Mouse (Mus musculus): Measurements from ENCODE around the gene Tbx10.
"Not testable (repeated sequence)": the region's sequence is repeated elsewhere in the genome, so short reads cannot be mapped to it uniquely, and the experiment has no call there.

Tbx10 gene

DNA sequence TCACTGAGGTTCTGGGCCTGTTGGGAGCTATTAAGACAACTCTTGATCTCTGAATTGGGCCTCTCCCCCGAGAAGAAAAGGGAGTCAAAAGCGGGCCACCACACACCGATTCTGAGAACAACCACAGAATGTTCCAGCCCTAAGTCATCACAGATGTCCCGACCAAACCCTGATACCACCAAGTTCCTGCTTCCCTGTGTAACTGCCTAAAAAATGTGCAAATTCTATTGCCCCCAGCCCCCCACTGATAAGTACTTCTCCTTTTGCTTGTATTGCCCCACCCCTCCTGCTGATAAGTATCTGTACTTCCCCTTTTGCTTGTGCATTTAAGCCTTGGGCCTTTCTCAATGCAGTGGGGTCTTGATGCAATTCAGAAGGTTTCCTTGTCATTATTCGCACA, 51.6 kb downstream of the Tbx10 start:
- DNase-seq (ENCODE audit: low spot score) = not testable (repeated sequence)

- peak; percentile 93 for DNase-seq (ENCODE audit: low spot score)
These were observed 53.7 kb downstream of the Tbx10 start, which contains the start of gene Gstp2 for GRCm38 (mm10) chr19:4045966-4046865. Gstp2 (minus strand) TSS chr19:4046023.

DNA sequence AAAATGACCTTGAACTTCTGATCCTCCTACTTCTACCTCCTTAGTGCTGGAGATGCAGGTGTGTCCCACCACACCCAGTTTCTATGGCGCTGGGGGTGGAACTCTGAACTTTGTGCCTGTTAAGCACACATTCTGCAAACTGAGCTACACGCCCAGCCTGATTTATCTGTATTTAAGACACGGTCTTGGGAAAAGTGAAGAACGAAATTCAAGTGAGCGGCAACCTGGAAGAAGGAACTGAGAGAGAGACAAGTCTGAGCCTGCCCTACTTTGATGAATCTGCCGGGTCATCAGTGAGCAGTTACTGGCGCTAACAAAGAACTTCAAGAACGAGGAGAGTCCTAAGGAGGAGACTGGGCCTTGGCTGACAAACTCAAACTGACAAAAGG, 54.3 kb downstream of the Tbx10 start:
- DNase-seq (ENCODE audit: low spot score) = no peak

GRCm38 (mm10) chr19:4047859-4048258, 55.3 kb downstream of the Tbx10 start:
- peak; percentile 84 for DNase-seq (ENCODE audit: low spot score)

DNA sequence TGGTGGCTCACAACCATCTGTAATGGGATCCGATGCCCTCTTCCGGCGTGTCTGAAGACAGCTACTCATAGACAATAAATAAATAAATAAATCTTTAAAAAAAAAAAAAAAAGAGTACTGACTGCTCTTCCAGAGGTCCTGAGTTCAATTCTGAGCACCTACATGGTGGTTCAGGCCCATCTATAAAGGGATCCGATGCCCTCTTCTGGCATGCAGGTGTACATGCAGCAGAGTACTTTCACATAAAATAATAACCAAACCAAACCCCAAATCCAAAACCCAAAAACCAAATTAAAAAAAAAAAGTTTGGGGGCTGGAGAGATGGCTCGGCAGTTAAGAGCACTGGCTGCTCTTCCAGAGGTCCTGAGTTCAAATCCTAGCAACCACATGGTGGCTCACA, 56.5 kb downstream of the Tbx10 start:
- DNase-seq (ENCODE audit: low spot score) = not testable (repeated sequence)

All from lung, postnatal 25 days (tissue).